Mouse (Mus musculus) heart, embryonic 14.5 days (tissue): Measurements from ENCODE around the gene Esam. TPM values are rescaled to one million over a fixed set of nuclear protein-coding genes. Genes with fewer than 3 reads are reported as not detected.
A peak's percentile ranks its signal among the peaks of the same experiment; 100 is the strongest.

ENCODE experiments used
- ATAC-seq: fragments of 200-750 bp; cut with Nextera tagmentation; 2 replicates; pipeline ENCODE4 v1.8.0; 2017; ENCODE audit warnings: low read depth, moderate TSS enrichment; ENCODE audit not compliant: insufficient number of reproducible peaks, insufficient read depth, low FRiP score
- H3K27ac ChIP-seq, 2 experiments: fragments of 200-500 bp in 1 of 2; fragments of 300-500 bp in 1 of 2; sonication (generic) in 1 of 2; replicated peaks in 1 of 2; 2 replicates each; pipeline ENCODE4 v1.5.1; 2012 to 2014; ENCODE audit warnings: low read depth in 2 of 2, low read length in 2 of 2, control low read depth in 1 of 2, mild to moderate bottlenecking in 1 of 2, mixed read lengths in 1 of 2; ENCODE audit not compliant: control insufficient read depth in 1 of 2, insufficient read depth in 1 of 2
- H3K27me3 ChIP-seq: fragments of 300-500 bp; sonication (generic); 2 replicates; pipeline ENCODE4 v1.6.1; 2014; ENCODE audit warnings: mild to moderate bottlenecking, low read length, control low read depth; ENCODE audit not compliant: control insufficient read depth, insufficient read depth
- H3K36me3 ChIP-seq: fragments of 300-500 bp; sonication (generic); 2 replicates; pipeline ENCODE4 v1.6.1; 2014; ENCODE audit warnings: mild to moderate bottlenecking, control low read depth, low read length, mixed read lengths; ENCODE audit not compliant: control insufficient read depth, insufficient read depth
- H3K4me1 ChIP-seq, 2 experiments: fragments of 200-500 bp in 1 of 2; fragments of 300-500 bp in 1 of 2; sonication (generic) in 1 of 2; 2 replicates each; pipeline ENCODE4 v1.6.1; 2012 to 2014; ENCODE audit warnings: low read length in 2 of 2, control low read depth in 1 of 2, mixed read lengths in 1 of 2; ENCODE audit not compliant: control insufficient read depth in 2 of 2, insufficient read depth in 2 of 2
- H3K4me2 ChIP-seq: fragments of 300-500 bp; sonication (generic); 2 replicates; pipeline ENCODE4 v1.6.1; 2014; ENCODE audit warnings: mild to moderate bottlenecking, low read length
- H3K4me3 ChIP-seq, 2 experiments: fragments of 200-500 bp in 1 of 2; fragments of 300-500 bp in 1 of 2; sonication (generic) in 1 of 2; 2 replicates each; pipeline ENCODE4 v1.5.1; 2012 to 2014; ENCODE audit warnings: low read length in 2 of 2, mild to moderate bottlenecking in 2 of 2, control low read depth in 1 of 2, low read depth in 1 of 2, moderate library complexity in 1 of 2; ENCODE audit not compliant: control insufficient read depth in 1 of 2, insufficient read depth in 1 of 2
- H3K9ac ChIP-seq: fragments of 300-500 bp; sonication (generic); 2 replicates; pipeline ENCODE4 v1.6.1; 2014; ENCODE audit warnings: mild to moderate bottlenecking, low read length
- H3K9me3 ChIP-seq: fragments of 300-500 bp; sonication (generic); 2 replicates; pipeline ENCODE4 v1.6.1; 2016; ENCODE audit warnings: low read length, control low read depth; ENCODE audit not compliant: control insufficient read depth
- WGBS: fragments of 180-500 bp; shearing (Covaris S2); extraction: QIAGEN DNeasy Blood & Tissue Kit; methylation state at CpG from one replicate; pipeline ENCODE4 v1.1.7; 2014; 5-methylcytosine and 5-hydroxymethylcytosine counted together
- polyA plus RNA-seq: library from polyadenylated mRNA; unstranded; fragments of >200 nt; fragmentation: Nextera tagmentation; extraction: Ambion mirVana; gene quantifications from 2 replicates; pipeline ENCODE4 v1.2.1, GENCODE M21; 2014

Esam gene
- polyA plus RNA-seq, 1 experiment from 2014 or later, result 78.2 TPM

GRCm38 (mm10) chr9:37567454-37567853 lies 39.6 kb downstream of the Esam start:
- no peak for ATAC-seq

GRCm38 (mm10) chr9:37567892-37568604 lies 40.2 kb downstream of the Esam start:
- ATAC-seq, result no peak
- Histone ChIP-seq H3K27ac (no peak overlapping the region), H3K9ac (0 out of 2 replicates have a peak overlapping the region, but pooled peaks have one; percentile 11)

More at GRCm38 (mm10) chr9:37567454-37567853, 39.6 kb downstream of the Esam start:
- H3K4me3 ChIP-seq, result no peak overlapping the region
- H3K9me3 ChIP-seq, result no peaks in the 10 kb centered on the region
- H3K9ac ChIP-seq, result no peak overlapping the region
- WGBS, result 54% methylated on average over 5 of the region's 5 CpGs
- H3K36me3 ChIP-seq, result no peaks in the 10 kb centered on the region
- peak overlapping the region; percentile 58 for H3K4me2 ChIP-seq
- H3K4me1 ChIP-seq, result peaks cover 11 to 20% of the 10 kb centered on the region in 2 experiments
- no peak overlapping the region for H3K27ac ChIP-seq
- no peaks in the 10 kb centered on the region for H3K27me3 ChIP-seq

DNA sequence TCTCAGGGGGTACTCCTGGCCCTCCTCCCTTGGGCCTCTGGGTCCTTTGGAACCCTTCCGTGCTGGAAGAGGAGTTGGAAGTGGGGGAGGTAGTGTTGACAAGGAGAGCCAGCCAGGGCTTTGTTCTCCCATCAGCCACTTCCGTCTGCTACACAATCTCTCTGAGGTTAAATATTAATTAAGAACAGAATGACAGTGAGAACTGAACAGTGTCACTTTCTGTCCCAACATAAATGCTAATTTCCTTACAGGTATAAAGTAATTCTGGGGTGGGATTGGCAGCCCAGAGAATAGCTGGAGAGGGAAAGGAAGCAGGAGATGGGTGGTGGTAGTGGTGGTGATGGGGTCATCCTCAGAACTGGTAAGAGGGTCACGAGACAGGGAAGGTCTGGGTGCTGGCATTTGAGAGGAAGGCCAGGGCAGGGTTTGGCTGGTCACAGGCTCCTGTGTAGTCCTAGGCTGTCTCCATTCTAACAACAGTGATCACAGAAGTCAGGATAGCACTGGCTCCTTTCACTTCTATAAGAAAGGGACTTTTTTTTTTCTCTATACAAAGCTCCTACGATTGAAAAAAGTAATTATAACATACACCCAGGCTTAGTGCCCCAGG lies 40.8 kb downstream of the Esam start:
- H3K27ac ChIP-seq, result no peak overlapping the region
- no peaks in the 10 kb centered on the region for H3K27me3 ChIP-seq
- ATAC-seq, result no peak
- no peaks in the 10 kb centered on the region for H3K9me3 ChIP-seq
- peaks cover 13 to 20% of the 10 kb centered on the region in 2 experiments for H3K4me1 ChIP-seq
- no peak overlapping the region for H3K4me3 ChIP-seq
- 36% methylated on average over 4 of the region's 4 CpGs for WGBS
- peak overlapping the region; percentile 58 for H3K4me2 ChIP-seq
- H3K9ac ChIP-seq, result no peak overlapping the region
- no peaks in the 10 kb centered on the region for H3K36me3 ChIP-seq

More at GRCm38 (mm10) chr9:37567892-37568604, 40.2 kb downstream of the Esam start:
- Histone ChIP-seq H3K9me3 (no peaks in the 10 kb centered on the region), H3K27me3 (no peaks in the 10 kb centered on the region), H3K4me1 (peaks cover 13 to 20% of the 10 kb centered on the region in 2 experiments), H3K36me3 (no peaks in the 10 kb centered on the region), H3K4me3 (peak overlapping the region in 1 of 2 experiments; percentile 9; a peak in 2 of 4 replicates), H3K4me2 (peak overlapping the region; percentile 58)
- 23% methylated on average over 15 of the region's 15 CpGs for WGBS

DNA sequence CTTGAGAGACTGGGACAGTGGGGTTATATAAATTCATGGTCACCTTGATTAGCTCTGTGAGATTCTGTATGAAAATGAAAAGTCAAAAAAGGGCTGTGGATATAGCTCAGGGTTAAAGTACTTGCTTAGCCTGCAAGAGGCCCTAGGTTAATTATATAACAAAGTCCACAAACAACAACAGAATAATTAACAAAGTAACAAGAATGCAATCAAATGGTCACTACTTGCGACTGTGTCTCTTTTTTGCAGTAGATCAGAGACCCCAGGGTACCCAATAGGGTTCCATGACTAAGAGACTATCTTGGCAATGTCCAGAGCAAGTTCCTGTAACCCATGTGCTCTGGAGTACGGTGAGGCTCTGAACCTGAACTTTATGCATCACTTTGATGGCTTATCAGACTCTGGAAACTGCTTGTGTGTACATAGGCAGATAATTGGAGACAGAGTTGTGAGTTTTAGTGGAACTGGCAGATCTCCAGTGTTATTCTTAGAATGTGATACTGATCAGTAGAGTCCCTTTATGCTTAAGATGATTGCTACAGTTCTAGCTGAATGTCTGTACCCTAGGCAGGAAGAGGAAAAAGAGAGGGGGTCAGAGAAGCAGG lies 41.5 kb downstream of the Esam start:
- Histone ChIP-seq H3K4me3 (no peak overlapping the region), H3K9me3 (no peaks in the 10 kb centered on the region), H3K27ac (no peak overlapping the region), H3K4me2 (no peak overlapping the region), H3K4me1 (peaks cover 13 to 20% of the 10 kb centered on the region in 2 experiments), H3K36me3 (no peaks in the 10 kb centered on the region), H3K9ac (no peak overlapping the region), H3K27me3 (no peaks in the 10 kb centered on the region)
- ATAC-seq, result no peak
- 74% methylated on average over 2 of the region's 2 CpGs for WGBS

DNA sequence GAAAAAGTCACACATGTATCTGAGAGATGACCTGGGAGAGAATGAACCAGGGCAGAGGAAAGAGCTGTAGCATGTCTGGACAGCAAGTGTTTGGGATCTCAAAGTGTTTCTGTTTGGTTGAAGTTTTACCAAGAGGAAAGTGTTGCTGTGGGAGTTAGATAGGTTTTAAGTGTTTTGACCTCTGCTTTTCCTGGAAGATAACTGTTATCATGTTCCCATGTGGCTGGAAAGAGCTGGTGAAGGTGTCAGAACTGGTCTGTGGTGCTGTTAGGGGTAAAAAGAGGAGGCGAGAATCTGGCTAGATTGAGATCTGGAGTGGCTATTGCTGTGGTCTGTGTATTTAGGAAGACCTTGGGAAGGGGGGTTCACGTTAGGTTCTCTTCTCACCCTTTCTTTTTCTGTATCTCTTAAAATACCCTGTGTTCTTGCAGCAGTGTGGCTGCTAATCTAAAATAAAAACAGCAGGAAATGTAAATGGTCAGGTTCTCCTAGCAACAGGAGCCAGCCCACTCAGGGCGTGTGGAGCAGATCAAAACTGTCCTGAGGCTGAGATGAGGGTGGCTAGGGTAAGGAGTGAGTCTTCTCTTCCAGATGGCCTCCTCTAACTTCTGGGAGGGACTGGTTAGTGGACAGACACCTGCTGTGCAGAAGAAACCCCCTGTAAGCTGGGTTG lies 44.5 kb downstream of the Esam start:
- WGBS, result 9% methylated on average over 3 of the region's 3 CpGs
- no peak overlapping the region for H3K4me3 ChIP-seq
- peaks cover 13 to 20% of the 10 kb centered on the region in 2 experiments for H3K4me1 ChIP-seq
- no peak for ATAC-seq
- no peaks in the 10 kb centered on the region for H3K9me3 ChIP-seq
- H3K9ac ChIP-seq, result no peak overlapping the region
- H3K27me3 ChIP-seq, result no peaks in the 10 kb centered on the region
- H3K36me3 ChIP-seq, result no peaks in the 10 kb centered on the region
- H3K4me2 ChIP-seq, result no peak overlapping the region
- H3K27ac ChIP-seq, result no peak overlapping the region

DNA sequence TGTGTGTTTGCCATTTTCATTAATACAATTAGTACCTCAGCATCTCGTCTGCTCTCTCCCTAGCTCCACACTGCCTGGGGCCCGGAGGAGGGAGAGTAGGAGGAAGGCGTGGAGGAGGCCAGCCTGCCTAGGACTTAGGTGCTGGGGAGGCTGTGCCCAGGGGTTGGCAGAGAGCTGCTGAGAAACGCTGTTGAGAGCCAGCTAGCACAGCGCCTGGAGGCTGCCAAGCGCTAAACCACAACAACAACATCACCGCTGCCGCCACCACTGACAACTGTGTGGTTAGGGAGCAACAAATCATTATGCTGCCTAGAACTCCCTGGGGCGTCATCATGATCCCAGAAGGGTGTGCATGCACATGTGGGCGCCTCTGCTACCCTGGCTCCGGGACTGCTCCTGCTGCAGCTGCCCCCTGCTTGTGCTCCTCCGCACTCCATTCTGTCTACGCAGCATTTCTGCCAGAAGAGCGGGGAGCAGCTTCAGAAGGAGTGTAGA lies 48.6 kb downstream of the Esam start:
- H3K4me1 ChIP-seq, result peaks cover 2 to 6% of the 10 kb centered on the region in 2 experiments; a peak in 1 of 4 replicates
- H3K4me2 ChIP-seq, result peak overlapping the region; percentile 47
- ATAC-seq, result no peak
- no peak overlapping the region for H3K27ac ChIP-seq
- H3K36me3 ChIP-seq, result no peaks in the 10 kb centered on the region
- H3K4me3 ChIP-seq, result 0 out of 4 replicates have a peak overlapping the region, but pooled peaks of 1 of the 2 experiments have one; percentile 2
- H3K27me3 ChIP-seq, result no peaks in the 10 kb centered on the region
- H3K9ac ChIP-seq, result no peak overlapping the region
- H3K9me3 ChIP-seq, result no peaks in the 10 kb centered on the region
- WGBS, result 31% methylated on average over 14 of the region's 14 CpGs

- no peaks in the 10 kb centered on the region for H3K36me3 ChIP-seq
- WGBS, result 85% methylated on average over 5 of the region's 5 CpGs
- no peak overlapping the region for H3K9ac ChIP-seq
- no peaks in the 10 kb centered on the region for H3K4me1 ChIP-seq
- H3K4me3 ChIP-seq, result no peak overlapping the region
- H3K4me2 ChIP-seq, result no peak overlapping the region
- H3K9me3 ChIP-seq, result no peaks in the 10 kb centered on the region
- H3K27me3 ChIP-seq, result no peaks in the 10 kb centered on the region
- no peak for ATAC-seq
- no peak overlapping the region for H3K27ac ChIP-seq
These were observed 55.7 kb downstream of the Esam start for GRCm38 (mm10) chr9:37583594-37583993.
